ENCODE assay signal across 20 mouse cellular contexts in the genomic region with DNA sequence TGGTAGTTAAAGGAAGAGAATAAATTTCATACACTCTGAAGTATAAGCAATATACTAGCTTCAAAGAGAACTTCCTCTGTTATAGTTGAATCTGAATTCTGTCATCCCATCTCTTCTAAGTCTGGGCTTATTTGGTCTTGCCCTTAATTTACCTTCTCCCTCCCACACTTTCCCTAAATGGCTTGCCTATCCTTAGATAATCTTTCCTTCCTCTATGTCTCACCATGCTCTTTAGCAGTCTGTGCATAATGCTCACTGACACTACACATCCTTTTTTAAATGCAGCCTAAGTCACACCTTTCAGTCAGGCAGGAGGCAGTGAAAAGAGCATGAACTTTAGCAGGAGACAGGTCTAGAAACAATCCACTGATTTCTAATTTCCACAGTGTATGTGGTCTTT.
DNase-seq lines count a peak whose midpoint lies in the region; TF ChIP-seq lines count a peak whose summit lies in the region.
"Had no signal": no experiment of that assay in that cellular context is flagged by ENCODE, and none has a peak within 500 bp of the region (broad histone marks: within the 10 kb centered on the region; RNA-seq: fewer than 3 reads in every experiment).

No protein-coding gene starts in this region.

- DNase-seq in frontal cortex, adult 2 months (ENCODE audit: extremely low spot score in 1 of 2, low spot score in 1 of 2) = peak; percentile 10 to 47
- no peak for DNase-seq in frontal cortex, postnatal 14 days (ENCODE audit: low spot score in 2 of 2)
- DNase-seq in left cerebral cortex, postnatal 14 days (ENCODE audit: low spot score in 2 of 2) = peak; percentile 5 to 41
- DNase-seq in left cerebral cortex, postnatal 4 days = no peak
- DNase-seq in MEL (ENCODE audit: low read depth, low spot score) = peak; percentile 9
- no peak for DNase-seq in lung, adult 18-20 months
- no peak for DNase-seq in ovary, postnatal 36 days (ENCODE audit: low spot score)
- DNase-seq: adrenal gland, adult 8-10 months; adrenal gland, postnatal 25 days; B cell, adult 2 months; cerebellum, adult 18-20 months; cerebellum, adult 9-10 months; cerebellum, postnatal 14 days; gastrocnemius, adult 2 months; gastrocnemius, postnatal 14 days; heart, adult 11 months had no signal

- TF ChIP-seq CTCF in MEL (IDR thresholded peaks at IDR 0.05 in 2 of 3, conservative IDR thresholded peaks at IDR 0.05 in 1 of 3; ENCODE audit: control insufficient read depth in 1 of 3, insufficient read depth in 1 of 3, low read depth in 2 of 3, low read length in 3 of 3, poor library complexity in 1 of 3, severe bottlenecking in 1 of 3) = no peak

- no peak for TF ChIP-seq EP300 in MEL (IDR thresholded peaks at IDR 0.05; ENCODE audit: low read depth in 1 of 2, low read length in 2 of 2)

- no peak overlapping the region for H3K4me3 ChIP-seq in MEL (ENCODE audit: control insufficient read depth in 1 of 2, insufficient read depth in 1 of 2, low read depth in 2 of 2, low read length in 2 of 2)
- H3K4me3 ChIP-seq: forebrain, embryonic 10.5 days; forebrain, embryonic 13.5 days; gastrocnemius, adult 2 months; hindbrain, embryonic 12.5 days; hindbrain, embryonic 15.5 days had no signal

- intact Hi-C loops in left cerebral cortex, postnatal 14 days (cut with DNase I) = no loop called here
- intact Hi-C loops in left cerebral cortex, postnatal 4 days (cut with DNase I) = no loop called here

- no peaks in the 10 kb centered on the region for H3K79me2 ChIP-seq in MEL (ENCODE audit: control insufficient read depth, insufficient read depth, low read length, poor library complexity)

- no peak overlapping the region for H3K9ac ChIP-seq in MEL (ENCODE audit: control insufficient read depth, low read depth, low read length, poor library complexity, severe bottlenecking)
- H3K9ac ChIP-seq: forebrain, embryonic 13.5 days; hindbrain, embryonic 12.5 days; hindbrain, embryonic 15.5 days had no signal

- TF ChIP-seq POLR2A in MEL (IDR thresholded peaks at IDR 0.05; ENCODE audit: control insufficient read depth in 1 of 2, insufficient read depth in 1 of 2, low read depth in 1 of 2, low read length in 2 of 2, poor library complexity in 1 of 2) = no peak

- no peaks in the 10 kb centered on the region; a peak in 1 of 4 replicates for H3K36me3 ChIP-seq in MEL (ENCODE audit: control insufficient read depth in 1 of 2, insufficient read depth in 2 of 2, low read length in 2 of 2)
- H3K36me3 ChIP-seq: forebrain, embryonic 10.5 days; hindbrain, embryonic 12.5 days; hindbrain, embryonic 15.5 days had no signal

- H3K9me3 ChIP-seq in MEL (replicated peaks; ENCODE audit: insufficient read depth, low read length) = no peaks in the 10 kb centered on the region
- H3K9me3 ChIP-seq: forebrain, embryonic 10.5 days; forebrain, embryonic 13.5 days; hindbrain, embryonic 12.5 days; hindbrain, embryonic 15.5 days had no signal

- TF ChIP-seq RAD21 in MEL (IDR thresholded peaks at IDR 0.05; ENCODE audit: low read depth, low read length) = no peak

- no peak overlapping the region for H3K27ac ChIP-seq in MEL (ENCODE audit: control insufficient read depth, low read depth, low read length)
- H3K27ac ChIP-seq: forebrain, embryonic 10.5 days; forebrain, embryonic 13.5 days; gastrocnemius, adult 2 months; hindbrain, embryonic 12.5 days; hindbrain, embryonic 15.5 days had no signal

- peaks cover 3 to 5% of the 10 kb centered on the region in 2 experiments; a peak in 3 of 4 replicates for H3K4me1 ChIP-seq in MEL (ENCODE audit: control insufficient read depth in 1 of 2, insufficient read depth in 2 of 2, low read length in 2 of 2)
- H3K4me1 ChIP-seq: forebrain, embryonic 10.5 days; forebrain, embryonic 13.5 days; hindbrain, embryonic 12.5 days; hindbrain, embryonic 15.5 days had no signal

- no peaks in the 10 kb centered on the region for H3K27me3 ChIP-seq in MEL (ENCODE audit: control insufficient read depth in 1 of 2, insufficient read depth in 2 of 2, low read length in 2 of 2)
- H3K27me3 ChIP-seq: forebrain, embryonic 13.5 days; hindbrain, embryonic 12.5 days; hindbrain, embryonic 15.5 days had no signal

TF ChIP-seq in MEL, 35 proteins besides CTCF, POLR2A, EP300 and RAD21:
- TF ChIP-seq CHD1 (IDR thresholded peaks at IDR 0.05; ENCODE audit: low read depth, low read length) (no peak), ZC3H11A (IDR thresholded peaks at IDR 0.05; ENCODE audit: low read depth, low read length) (no peak), MXI1 (IDR thresholded peaks at IDR 0.05; ENCODE audit: low read depth, low read length) (no peak), USF2 (IDR thresholded peaks at IDR 0.05; ENCODE audit: borderline replicate concordance in 1 of 2, insufficient read depth in 1 of 2, low read depth in 1 of 2, low read length in 2 of 2) (no peak), ELF1 (IDR thresholded peaks at IDR 0.05; ENCODE audit: low read depth, low read length) (no peak), ZKSCAN1 (IDR thresholded peaks at IDR 0.05; ENCODE audit: low read depth, low read length) (no peak), MEF2A (IDR thresholded peaks at IDR 0.05; ENCODE audit: extremely low read depth, insufficient replicate concordance, low read depth, low read length, poor library complexity, severe bottlenecking) (no peak), RCOR1 (IDR thresholded peaks at IDR 0.05; ENCODE audit: low read depth, low read length) (no peak), MYB (IDR thresholded peaks at IDR 0.05; ENCODE audit: low read depth, low read length) (no peak), POLR2AphosphoS5 (IDR thresholded peaks at IDR 0.05; ENCODE audit: borderline replicate concordance, low read depth, low read length) (no peak), TCF12 (IDR thresholded peaks at IDR 0.05; ENCODE audit: low read depth, low read length) (no peak), BHLHE40 (IDR thresholded peaks at IDR 0.05; ENCODE audit: borderline replicate concordance, low read depth, low read length) (no peak), ZMIZ1 (IDR thresholded peaks at IDR 0.05; ENCODE audit: low read depth, low read length) (no peak), GATA1 (IDR thresholded peaks at IDR 0.05; ENCODE audit: low read depth, low read length) (no peak), SIN3A (IDR thresholded peaks at IDR 0.05; ENCODE audit: low read length) (no peak)

Comparison
In these comparisons a context has a peak if more than half of its experiments do, and no peak if none do; other contexts are left out.
1. DNase-seq: peak in frontal cortex, adult 2 months (2 of 2), left cerebral cortex, postnatal 14 days (2 of 2) and MEL (single experiment); none in frontal cortex, postnatal 14 days (0 of 2), left cerebral cortex, postnatal 4 days (single experiment), lung, adult 18-20 months (0 of 2) and ovary, postnatal 36 days (single experiment).